Mouse (Mus musculus): ENCODE results near the gene Ciao2a. TPM values are rescaled to one million over a fixed set of nuclear protein-coding genes. Genes with fewer than 3 reads are reported as not detected.
A peak's percentile ranks its signal among the peaks of the same experiment; 100 is the strongest.

Ciao2a gene
- total RNA-seq (2022) = 10 to 100 TPM; 25.7 to 26.7 (median 26.5) TPM

DNA sequence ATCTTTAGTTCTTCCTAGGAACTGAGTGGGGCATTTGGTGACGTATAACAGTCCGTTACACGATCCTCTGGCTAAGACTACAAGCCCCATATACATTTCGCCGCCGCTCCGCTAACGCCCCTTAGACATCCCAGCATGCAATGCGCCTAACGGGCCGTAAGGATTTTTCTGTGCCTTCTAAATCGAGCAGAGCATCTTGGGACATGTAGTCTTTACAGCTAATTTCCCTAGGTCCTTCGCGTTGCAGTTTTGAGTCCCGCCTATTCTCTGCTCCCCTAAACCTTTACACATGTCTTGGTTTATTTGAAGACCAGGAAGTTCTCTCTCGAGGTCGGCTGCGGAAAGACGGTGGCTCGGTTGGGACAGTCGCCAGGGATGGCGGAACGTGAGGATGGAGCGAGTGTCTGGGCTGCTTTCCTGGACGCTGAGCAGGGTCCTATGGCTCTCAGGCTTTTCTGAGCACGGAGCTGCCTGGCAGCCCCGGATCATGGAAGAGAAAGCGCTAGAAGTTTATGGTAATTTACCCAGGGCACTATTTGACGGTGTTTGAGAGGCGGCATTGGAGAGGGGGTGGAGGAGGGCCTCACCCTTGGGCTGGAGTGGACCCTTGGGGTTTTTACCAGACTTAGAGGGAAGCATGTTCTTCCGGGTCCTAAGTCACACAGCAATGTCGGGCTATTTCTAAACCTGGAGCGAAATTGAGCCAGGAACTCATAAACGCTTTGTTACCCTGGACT lies at the start of gene Ciao2a, which contains the start of gene Snx1:
Gene Ciao2a, plus strand, starts transcription at position 156 of the 737 bp plus-strand sequence.
Gene Snx1, minus strand, starts transcription at position 132 of the 737 bp plus-strand sequence.
- peak; percentile 76 to 94 for DNase-seq (ENCODE audit: low spot score in 2 of 2)

DNA sequence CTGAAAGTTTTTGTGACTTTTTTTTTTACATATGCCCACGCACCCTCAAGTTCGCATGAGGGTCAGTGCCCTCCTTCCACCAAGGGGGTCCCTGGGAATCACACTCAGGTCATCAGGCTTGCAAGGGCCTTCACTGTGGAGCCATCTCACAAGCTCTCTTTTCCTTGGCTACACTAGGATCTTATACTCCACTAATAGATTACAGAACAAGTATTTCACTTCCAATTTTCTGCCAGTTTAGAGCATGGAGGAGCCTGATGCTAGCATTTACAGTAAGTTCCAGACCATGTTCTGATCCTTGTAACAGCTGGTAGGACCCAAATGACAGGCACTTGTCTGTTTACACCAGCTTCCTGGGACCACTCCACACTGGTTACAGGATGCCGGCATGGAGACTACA lies 48.3 kb upstream of the Ciao2a start:
- DNase-seq (ENCODE audit: low spot score in 2 of 2) = no peak

- no peak for DNase-seq (ENCODE audit: low spot score in 2 of 2)
These were observed 47.9 kb upstream of the Ciao2a start for GRCm38 (mm10) chr9:66078493-66078892.

- no peak for DNase-seq (ENCODE audit: low spot score in 2 of 2)
These were observed 45.5 kb upstream of the Ciao2a start for GRCm38 (mm10) chr9:66080804-66081459.

GRCm38 (mm10) chr9:66081999-66082398 lies 44.4 kb upstream of the Ciao2a start:
- no peak for DNase-seq (ENCODE audit: low spot score in 2 of 2)

DNA sequence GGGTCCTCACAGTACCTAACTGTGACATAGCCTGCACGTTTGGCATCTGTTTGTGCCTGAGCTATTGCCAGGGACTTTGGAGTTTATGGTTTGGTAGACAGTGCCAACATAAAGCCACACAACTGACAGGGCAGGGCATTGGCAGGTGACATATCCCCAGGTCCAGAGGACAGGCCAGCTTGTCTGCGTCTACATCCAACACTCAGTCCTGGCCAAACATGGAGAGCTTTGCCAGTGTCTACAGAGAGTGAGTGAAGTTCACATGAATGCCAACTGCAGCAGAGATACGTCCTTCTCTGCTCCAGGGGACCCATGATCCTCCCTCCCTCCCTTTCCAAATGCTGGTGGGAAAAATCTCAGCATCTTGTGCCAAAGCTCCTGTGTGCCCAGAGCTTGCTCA lies 42.2 kb upstream of the Ciao2a start:
- DNase-seq (ENCODE audit: low spot score in 2 of 2) = no peak

DNA sequence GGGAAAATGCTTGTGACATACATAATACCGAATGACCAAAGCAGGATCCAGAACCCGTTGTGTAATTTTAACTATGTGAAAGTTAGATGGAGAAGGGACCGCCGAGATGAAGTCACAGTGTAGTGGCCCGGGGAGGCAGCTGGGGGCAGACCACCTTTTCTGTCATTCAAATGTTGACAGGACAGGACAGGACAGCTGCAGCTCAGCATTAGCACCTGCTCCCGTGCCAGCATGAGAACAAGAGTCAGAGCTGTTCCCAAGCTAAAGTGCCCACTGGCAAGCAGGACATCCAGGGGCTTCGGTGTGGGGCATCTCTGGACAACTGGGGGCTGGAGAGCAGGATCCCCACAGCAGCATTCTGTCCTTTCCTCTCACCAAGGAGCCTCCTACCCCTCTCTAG lies 39.3 kb upstream of the Ciao2a start:
- no peak for DNase-seq (ENCODE audit: low spot score in 2 of 2)

GRCm38 (mm10) chr9:66088411-66088810 lies 38.0 kb upstream of the Ciao2a start:
- DNase-seq (ENCODE audit: low spot score in 2 of 2) = no peak

- DNase-seq (ENCODE audit: low spot score in 2 of 2) = no peak
These were observed 35.7 kb upstream of the Ciao2a start for GRCm38 (mm10) chr9:66090593-66091244.

DNA sequence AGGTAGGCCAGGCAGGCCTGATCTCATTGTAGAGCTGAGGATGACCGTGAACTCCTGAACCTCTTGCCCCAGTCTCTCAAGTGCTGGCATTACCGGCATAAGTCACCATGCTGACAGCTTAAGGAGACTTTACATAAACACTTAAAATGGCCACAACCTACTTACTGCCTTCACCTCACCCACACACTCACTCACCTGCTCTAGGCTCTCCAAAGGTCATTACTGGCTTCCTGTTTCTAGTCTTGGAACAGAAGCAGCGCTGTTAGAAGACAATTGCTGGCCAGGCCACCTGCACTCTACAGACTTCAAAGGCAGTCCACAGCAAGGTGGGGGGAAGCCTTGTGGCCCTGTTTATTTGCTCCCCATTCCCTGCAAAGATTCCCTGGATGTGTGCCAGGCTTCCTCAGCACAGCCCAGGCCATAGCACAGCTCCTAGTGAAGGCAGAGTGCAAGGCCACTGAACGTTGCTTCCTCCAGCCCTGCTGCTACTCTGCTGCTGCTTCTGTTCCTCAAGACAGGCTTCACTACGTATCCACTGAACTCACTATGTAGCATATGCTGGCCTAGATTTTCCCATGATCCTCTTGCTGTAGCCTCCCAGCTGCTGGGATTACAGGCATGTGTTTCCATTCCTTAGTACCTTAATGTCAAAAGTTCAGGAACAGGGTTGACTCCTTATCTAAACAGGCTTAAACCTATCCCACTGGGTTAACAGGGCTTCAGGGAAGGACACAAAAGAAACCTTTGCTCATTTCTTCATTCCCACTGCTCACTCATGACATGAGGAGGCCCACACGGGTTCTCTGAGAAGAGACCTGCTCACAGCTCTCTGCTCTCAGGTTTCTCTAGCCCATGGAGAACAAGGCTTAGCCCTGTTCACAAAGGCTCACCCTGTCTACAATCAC lies 34.8 kb upstream of the Ciao2a start:
- no peak for DNase-seq (ENCODE audit: low spot score in 2 of 2)

- no peak for DNase-seq (ENCODE audit: low spot score in 2 of 2)
These were observed 33.7 kb upstream of the Ciao2a start for GRCm38 (mm10) chr9:66092664-66093063.

DNA sequence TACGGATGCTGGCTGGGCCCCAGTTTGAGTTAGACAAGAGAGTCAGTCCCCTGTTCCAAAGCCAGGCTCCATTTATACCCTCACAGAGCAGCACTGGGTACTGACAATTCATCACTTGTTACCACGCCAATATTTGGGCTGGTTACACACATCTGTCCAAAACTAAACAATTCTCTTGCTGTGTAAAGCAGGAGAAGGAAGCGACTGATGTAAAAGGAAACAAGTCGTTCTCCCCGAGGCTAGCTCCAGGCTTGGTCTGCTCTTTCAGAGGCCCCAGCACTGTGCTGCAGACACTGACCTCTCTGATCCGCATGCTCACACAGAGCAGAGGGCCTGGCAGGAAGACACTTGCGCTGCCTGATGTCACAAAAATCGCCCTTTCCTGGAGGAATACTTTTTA lies 24.8 kb upstream of the Ciao2a start:
- peak in 1 of 2 experiments; percentile 39 for DNase-seq (ENCODE audit: low spot score in 2 of 2)

- no peak for DNase-seq (ENCODE audit: low spot score in 2 of 2)
These were observed 23.7 kb upstream of the Ciao2a start for GRCm38 (mm10) chr9:66102668-66103067.

GRCm38 (mm10) chr9:66104601-66105000 lies 21.8 kb upstream of the Ciao2a start:
- DNase-seq (ENCODE audit: low spot score in 2 of 2) = no peak

DNA sequence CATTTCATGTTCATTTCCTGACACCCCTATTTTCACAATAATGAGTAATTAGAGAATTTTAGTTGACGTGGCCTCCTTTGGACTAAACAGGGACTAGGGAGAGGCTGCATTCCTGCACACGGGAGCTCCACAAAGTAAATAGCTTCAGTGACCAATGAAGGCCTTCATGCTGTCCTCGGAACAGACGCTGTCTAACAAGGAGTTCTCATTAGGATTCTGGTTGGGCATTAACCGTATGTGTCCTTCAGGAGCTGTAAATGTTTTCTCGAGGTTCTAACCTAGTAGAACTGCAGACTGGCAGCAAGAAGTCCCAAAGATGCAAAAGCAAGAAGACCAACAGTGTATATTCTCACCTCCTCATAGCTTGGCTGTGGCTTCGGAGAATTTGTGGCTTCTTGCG lies 21.2 kb upstream of the Ciao2a start:
- no peak for DNase-seq (ENCODE audit: low spot score in 2 of 2)

DNA sequence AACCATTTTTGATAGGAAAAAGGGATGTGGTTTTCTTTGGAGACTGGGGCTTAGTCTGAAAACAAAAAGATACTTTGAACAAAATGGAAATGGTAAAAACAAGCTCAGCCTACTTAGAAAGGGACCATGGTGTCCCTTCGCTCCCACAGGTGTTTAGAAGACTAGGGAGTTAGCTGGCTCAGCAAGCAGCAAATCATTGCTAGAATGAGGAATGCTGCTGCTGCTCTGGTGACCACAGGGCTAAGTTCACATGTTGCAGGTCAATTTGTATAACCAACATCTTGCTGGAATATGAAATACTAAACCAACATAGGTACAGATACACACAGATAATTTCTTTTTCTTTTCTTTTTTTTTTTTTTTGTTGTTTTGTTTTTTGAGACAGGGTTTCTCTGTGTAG lies 16.8 kb upstream of the Ciao2a start:
- no peak for DNase-seq (ENCODE audit: low spot score in 2 of 2)

- DNase-seq (ENCODE audit: low spot score in 2 of 2) = no peak
These were observed 16.3 kb upstream of the Ciao2a start for GRCm38 (mm10) chr9:66110126-66110525.

- no peak for DNase-seq (ENCODE audit: low spot score in 2 of 2)
These were observed 15.6 kb upstream of the Ciao2a start for GRCm38 (mm10) chr9:66110611-66111379.

- DNase-seq (ENCODE audit: low spot score in 2 of 2) = no peak
These were observed 12.1 kb upstream of the Ciao2a start for GRCm38 (mm10) chr9:66114341-66114740.

DNA sequence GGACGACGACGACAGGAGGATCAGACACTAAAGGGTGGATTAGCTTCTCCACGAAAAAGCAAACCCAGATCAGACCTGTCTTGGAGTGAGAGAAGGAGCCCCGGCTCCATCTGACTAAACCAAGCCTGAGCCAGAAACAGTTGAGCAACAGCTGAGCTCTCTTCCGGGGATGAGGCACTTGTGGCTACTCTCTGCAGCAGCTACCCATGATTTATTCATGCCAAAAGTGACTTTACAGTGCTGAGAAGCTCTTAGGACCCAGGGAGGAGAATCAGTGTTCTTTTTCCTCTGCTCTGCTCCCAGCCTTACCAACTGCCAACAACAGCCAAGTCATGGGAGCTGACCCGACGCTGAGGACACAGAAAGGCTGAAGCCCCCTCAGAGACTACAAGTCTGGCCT lies 9.5 kb upstream of the Ciao2a start:
- DNase-seq (ENCODE audit: low spot score in 2 of 2) = no peak

- DNase-seq (ENCODE audit: low spot score in 2 of 2) = no peak
These were observed 6.9 kb upstream of the Ciao2a start for GRCm38 (mm10) chr9:66119498-66119897.
